Mouse (Mus musculus): ENCODE measurements around the gene Chic2. TPM values are rescaled to one million over a fixed set of nuclear protein-coding genes. Genes with fewer than 3 reads are reported as not detected.

Gene Chic2
- polyA plus RNA-seq (2017; shearing (Covaris generic)) = 146 TPM

GRCm38 (mm10) chr5:75044310-75044904 is at the start of gene Chic2:
Chic2 (minus strand) TSS chr5:75044774.

GRCm38 (mm10) chr5:75075383-75075941 is 30.9 kb upstream of the Chic2 start, which contains the start of gene Gsx2:
Gsx2 (plus strand) TSS chr5:75075601.

Other genes with a start within 250 kb of the Chic2 start
- not detected for gene Gsx2, start 30.8 kb upstream of the Chic2 start, polyA plus RNA-seq (2017; shearing (Covaris generic))
- gene Pdgfra, start 107.5 kb upstream of the Chic2 start, polyA plus RNA-seq (2017; shearing (Covaris generic)) = 0.09 TPM

Data from effector memory CD4-positive, alpha-beta T cell, adult 7 months (primary cell).